Mouse (Mus musculus) cerebellum, postnatal 25 days (tissue): ENCODE measurements around the gene D630023F18Rik.

Experiments used
- DNase-seq, 2 experiments: peaks; one replicate each; pipeline ENCODE4 v3.0.0; 2021; ENCODE audit warnings: mixed read lengths in 2 of 2

The D630023F18Rik gene

DNA sequence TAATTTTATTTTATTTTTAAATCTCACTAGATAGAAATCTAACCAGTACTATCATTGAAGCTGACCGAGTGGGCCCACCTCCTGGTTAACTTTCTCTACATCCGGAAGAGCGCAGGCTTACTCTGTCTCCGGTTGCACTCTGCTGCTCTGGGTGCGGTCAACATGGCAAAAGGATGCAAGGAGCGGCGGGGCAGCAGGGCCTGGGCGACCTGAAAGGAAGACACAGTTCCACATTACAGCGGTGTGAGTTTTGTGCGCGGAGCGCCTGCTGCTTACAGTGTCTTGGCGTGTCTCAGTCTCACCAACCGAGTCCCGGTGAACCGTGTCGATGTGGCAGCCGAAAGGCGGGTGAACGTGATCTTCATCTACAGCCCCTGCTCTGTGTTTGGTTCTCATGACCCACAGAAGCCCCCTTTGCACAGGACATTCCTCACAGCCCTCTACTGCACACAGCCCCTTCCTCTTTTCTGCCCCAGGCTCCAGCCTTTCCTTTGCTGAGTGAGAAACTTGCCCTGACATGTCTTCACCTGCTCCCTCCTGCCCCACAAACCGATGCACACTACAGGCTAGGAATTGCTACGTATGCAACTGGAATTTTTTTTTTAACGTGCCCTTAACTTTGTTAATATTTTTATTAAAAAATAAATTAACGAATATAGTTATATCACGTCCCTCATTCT is 13.1 kb downstream of the D630023F18Rik start:
- no peak for DNase-seq

- no peak for DNase-seq
These were observed 13.8 kb downstream of the D630023F18Rik start for GRCm38 (mm10) chr1:65109196-65109595.

- DNase-seq, result no peak
These were observed 15.2 kb downstream of the D630023F18Rik start for GRCm38 (mm10) chr1:65107654-65108279.

GRCm38 (mm10) chr1:65103273-65103672 is 19.7 kb downstream of the D630023F18Rik start, which contains the start of gene Cryga:
TSS of gene Cryga (minus strand) at chr1:65103373.
- no peak for DNase-seq

DNA sequence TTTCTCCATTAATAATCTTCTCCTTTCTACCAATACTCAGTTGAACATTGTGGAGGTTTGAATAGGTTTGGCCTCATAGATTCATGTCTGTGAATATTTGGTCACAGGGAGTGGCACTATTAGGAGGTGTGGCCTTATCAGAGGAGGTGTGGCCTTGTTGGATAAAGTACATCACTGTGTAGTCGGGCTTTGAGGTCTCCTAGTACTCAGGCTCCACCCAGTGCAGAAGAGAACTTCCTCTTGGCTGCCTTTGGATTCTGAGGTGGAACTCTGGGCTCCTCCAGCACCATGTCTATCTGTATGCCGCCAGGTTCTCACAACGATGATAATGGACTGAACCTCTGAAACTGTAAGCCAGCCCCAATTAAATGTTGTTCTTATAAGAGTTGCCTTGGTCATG is 26.1 kb downstream of the D630023F18Rik start:
- no peak for DNase-seq

GRCm38 (mm10) chr1:65091566-65091965 is 31.4 kb downstream of the D630023F18Rik start:
- no peak for DNase-seq

- no peak for DNase-seq
These were observed 32.6 kb downstream of the D630023F18Rik start for GRCm38 (mm10) chr1:65090370-65090769.

- DNase-seq, result no peak
These were observed 34.3 kb downstream of the D630023F18Rik start for GRCm38 (mm10) chr1:65088567-65089356.

- DNase-seq, result no peak
These were observed 40.8 kb downstream of the D630023F18Rik start, which contains the start of gene Crygb for GRCm38 (mm10) chr1:65082188-65082587. TSS of gene Crygb (minus strand) at chr1:65082288.

DNA sequence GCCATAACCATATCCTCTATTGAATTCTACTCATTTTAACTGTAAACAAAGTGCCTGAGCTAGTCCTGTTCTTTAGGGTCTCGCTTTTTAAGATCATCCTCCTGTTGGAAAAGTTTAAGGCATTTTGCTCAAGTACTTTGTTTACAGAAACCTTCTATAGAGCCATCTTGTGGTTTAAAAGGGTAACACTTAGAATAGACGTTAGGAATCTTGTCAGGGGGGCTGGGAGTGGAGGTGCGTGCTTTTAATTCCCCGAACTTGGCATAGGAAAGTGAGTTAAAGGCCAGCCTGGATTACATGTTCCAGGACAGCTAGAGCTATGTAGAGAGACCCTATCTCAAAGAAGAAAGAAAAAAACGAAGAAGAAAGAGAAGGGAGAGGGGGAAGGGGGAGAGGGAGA is 47.4 kb downstream of the D630023F18Rik start:
- DNase-seq, result no peak

- no peak for DNase-seq
These were observed 49.4 kb downstream of the D630023F18Rik start, which contains the start of gene Crygc for GRCm38 (mm10) chr1:65073589-65073988. TSS of gene Crygc (minus strand) at chr1:65073689.

DNA sequence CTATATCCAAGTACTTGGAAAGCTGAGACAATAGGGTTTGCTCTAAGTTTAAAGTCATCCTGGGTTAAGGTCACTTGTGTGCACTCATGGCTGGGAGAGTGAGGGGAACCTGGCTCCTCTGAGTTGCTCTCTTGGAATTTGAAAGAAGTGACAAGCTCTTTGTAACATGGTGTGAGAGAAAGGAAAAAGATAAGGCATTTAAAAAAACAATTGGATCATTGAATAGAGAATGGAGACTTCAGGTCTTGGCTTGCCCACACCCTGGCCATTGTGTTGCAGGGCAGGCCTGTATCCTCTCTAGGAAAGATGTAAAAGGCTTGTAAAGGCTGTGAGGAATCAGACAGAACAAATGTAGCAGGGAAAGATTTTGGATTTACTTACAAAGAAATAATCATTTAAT is 55.2 kb downstream of the D630023F18Rik start:
- DNase-seq, result no peak

- DNase-seq, result no peak
These were observed 58.8 kb downstream of the D630023F18Rik start for GRCm38 (mm10) chr1:65064201-65064600.

GRCm38 (mm10) chr1:65063352-65063751 is 59.7 kb downstream of the D630023F18Rik start, which contains the start of gene Crygd:
TSS of gene Crygd (minus strand) at chr1:65063452.
- DNase-seq, result no peak
